Mouse (Mus musculus) ES-E14 (cell line): Measurements from ENCODE around the gene Rab5if.

ENCODE experiments used
- CHD2 ChIP-seq: IDR thresholded peaks from 2 replicates; pipeline ENCODE4 v1.6.1; 2014; ENCODE audit warnings: mild to moderate bottlenecking, low read depth, low read length, inconsistent platforms
- HCFC1 ChIP-seq: IDR thresholded peaks from 2 replicates; pipeline ENCODE4 v1.6.1; 2012; ENCODE audit warnings: low read length, inconsistent platforms, borderline replicate concordance; ENCODE audit not compliant: insufficient read depth
- MAFK ChIP-seq: IDR thresholded peaks from 2 replicates; pipeline ENCODE4 v1.6.1; 2014; ENCODE audit warnings: mild to moderate bottlenecking, low read depth, low read length, inconsistent platforms; ENCODE audit not compliant: insufficient read depth
- ZC3H11A ChIP-seq: IDR thresholded peaks from 2 replicates; pipeline ENCODE4 v1.6.1; 2012; ENCODE audit warnings: low read depth, mild to moderate bottlenecking, inconsistent platforms, low read length, borderline replicate concordance
- ZNF384 ChIP-seq: IDR thresholded peaks from 2 replicates; pipeline ENCODE4 v1.6.1; 2012; ENCODE audit warnings: low read depth, low read length, inconsistent platforms

GRCm38 (mm10) chr2:156842711-156843110, 20.2 kb upstream of the Rab5if start:
- no peak for TF ChIP-seq MAFK
- no peak for TF ChIP-seq CHD2
- no peak for TF ChIP-seq HCFC1
- no peak for TF ChIP-seq ZC3H11A
- no peak for TF ChIP-seq ZNF384
